Mouse (Mus musculus): ENCODE data around the gene Pm20d1. TPM values are rescaled to one million over a fixed set of nuclear protein-coding genes. Genes with fewer than 3 reads are reported as not detected.

The Pm20d1 gene
- polyA plus RNA-seq, 1 experiment from 2014 or later: 0.82 TPM

- Histone ChIP-seq H3K4me3 (ENCODE audit: low read depth, low read length) (no peak overlapping the region), H3K4me2 (no peak overlapping the region), H3K4me1 (ENCODE audit: control insufficient read depth, insufficient read depth, low read length) (peaks cover 4% of the 10 kb centered on the region; the same call in 1 of the 2 replicates), H3K27ac (ENCODE audit: low read depth, low read length) (no peak overlapping the region), H3K9me3 (ENCODE audit: control insufficient read depth, low read length) (no peaks in the 10 kb centered on the region), H3K9ac (ENCODE audit: low read length) (no peak overlapping the region), H3K36me3 (ENCODE audit: control insufficient read depth, insufficient read depth, low read length) (no peaks in the 10 kb centered on the region), H3K27me3 (ENCODE audit: control insufficient read depth, insufficient read depth, low read length) (0 out of 2 replicates have a peak, but pooled peaks cover 2% of the 10 kb centered on the region)
- no peak for ATAC-seq (ENCODE audit: low FRiP score)
- DNase-seq (ENCODE audit: low spot score, missing footprints): peak; percentile 57
- WGBS: 79% methylated on average over 8 of the region's 8 CpGs
These were observed 25.1 kb downstream of the Pm20d1 start for GRCm38 (mm10) chr1:131822292-131822691.

DNA sequence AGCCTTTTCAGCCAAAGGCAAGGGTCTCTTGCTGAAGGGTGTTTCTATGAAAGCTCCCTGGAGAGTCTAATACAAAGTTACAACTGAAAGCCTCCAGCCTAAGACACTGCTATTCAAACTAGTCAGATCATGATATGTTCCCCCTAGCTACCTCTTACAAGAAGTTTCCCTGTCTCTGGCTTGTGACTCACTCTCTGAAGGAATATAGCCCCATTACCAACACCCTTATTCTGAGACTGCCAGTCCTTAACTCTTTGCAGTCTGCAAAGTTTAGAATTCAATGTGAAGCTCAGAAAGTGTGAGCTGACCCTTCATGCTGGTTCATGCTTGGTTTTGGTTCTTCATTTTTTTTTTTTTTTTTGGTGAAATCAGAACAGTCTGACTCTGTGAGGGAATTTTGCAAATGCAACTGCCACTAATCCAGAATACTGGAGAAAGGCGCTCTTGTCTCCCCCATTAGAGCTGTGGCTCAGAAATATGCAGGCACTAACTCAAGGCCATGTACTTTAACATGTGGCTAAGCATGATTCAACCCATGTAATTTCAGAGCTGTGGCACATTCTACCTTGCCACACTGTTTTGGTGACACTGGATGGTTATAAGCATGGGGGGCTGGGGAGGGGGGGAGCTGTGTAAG, 25.8 kb downstream of the Pm20d1 start:
- Histone ChIP-seq H3K36me3 (ENCODE audit: control insufficient read depth, insufficient read depth, low read length) (no peaks in the 10 kb centered on the region), H3K27me3 (ENCODE audit: control insufficient read depth, insufficient read depth, low read length) (0 out of 2 replicates have a peak, but pooled peaks cover 2% of the 10 kb centered on the region), H3K4me3 (ENCODE audit: low read depth, low read length) (no peak overlapping the region), H3K4me2 (no peak overlapping the region), H3K4me1 (ENCODE audit: control insufficient read depth, insufficient read depth, low read length) (peaks cover 4% of the 10 kb centered on the region; the same call in 1 of the 2 replicates), H3K9me3 (ENCODE audit: control insufficient read depth, low read length) (no peaks in the 10 kb centered on the region), H3K9ac (ENCODE audit: low read length) (no peak overlapping the region), H3K27ac (ENCODE audit: low read depth, low read length) (no peak overlapping the region)
- ATAC-seq (ENCODE audit: low FRiP score) (no peak), DNase-seq (ENCODE audit: low spot score, missing footprints) (peak; percentile 59)
- WGBS: 95% methylated on average over 1 of the region's 1 CpGs

DNA sequence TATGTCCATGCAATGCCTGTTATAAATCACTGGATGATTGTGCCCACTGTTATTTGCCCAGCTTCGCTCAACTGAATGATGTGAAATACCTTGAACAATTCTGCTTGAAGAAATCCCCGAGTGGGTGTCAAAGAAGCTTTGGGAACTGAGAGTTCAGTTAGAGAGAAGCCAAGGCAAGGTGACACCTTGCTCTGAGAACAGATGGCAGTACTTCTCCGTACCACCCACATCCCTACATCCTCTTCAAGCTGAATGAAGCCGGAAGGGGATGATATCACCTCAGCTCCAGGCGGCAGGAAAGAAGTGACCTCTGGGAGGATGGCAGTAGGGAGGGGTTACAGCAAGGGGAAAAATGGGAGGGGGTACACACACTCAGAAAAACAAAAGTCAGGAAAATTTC, 26.4 kb downstream of the Pm20d1 start:
- no peaks in the 10 kb centered on the region for H3K9me3 ChIP-seq (ENCODE audit: control insufficient read depth, low read length)
- H3K36me3 ChIP-seq (ENCODE audit: control insufficient read depth, insufficient read depth, low read length): no peaks in the 10 kb centered on the region
- peak; percentile 19 for DNase-seq (ENCODE audit: low spot score, missing footprints)
- H3K27me3 ChIP-seq (ENCODE audit: control insufficient read depth, insufficient read depth, low read length): 0 out of 2 replicates have a peak, but pooled peaks cover 2% of the 10 kb centered on the region
- no peak for ATAC-seq (ENCODE audit: low FRiP score)
- peaks cover 6% of the 10 kb centered on the region for H3K4me1 ChIP-seq (ENCODE audit: control insufficient read depth, insufficient read depth, low read length)
- WGBS: 70% methylated on average over 5 of the region's 5 CpGs
- H3K4me2 ChIP-seq: no peak overlapping the region
- no peak overlapping the region for H3K4me3 ChIP-seq (ENCODE audit: low read depth, low read length)
- no peak overlapping the region for H3K9ac ChIP-seq (ENCODE audit: low read length)
- H3K27ac ChIP-seq (ENCODE audit: low read depth, low read length): no peak overlapping the region

DNA sequence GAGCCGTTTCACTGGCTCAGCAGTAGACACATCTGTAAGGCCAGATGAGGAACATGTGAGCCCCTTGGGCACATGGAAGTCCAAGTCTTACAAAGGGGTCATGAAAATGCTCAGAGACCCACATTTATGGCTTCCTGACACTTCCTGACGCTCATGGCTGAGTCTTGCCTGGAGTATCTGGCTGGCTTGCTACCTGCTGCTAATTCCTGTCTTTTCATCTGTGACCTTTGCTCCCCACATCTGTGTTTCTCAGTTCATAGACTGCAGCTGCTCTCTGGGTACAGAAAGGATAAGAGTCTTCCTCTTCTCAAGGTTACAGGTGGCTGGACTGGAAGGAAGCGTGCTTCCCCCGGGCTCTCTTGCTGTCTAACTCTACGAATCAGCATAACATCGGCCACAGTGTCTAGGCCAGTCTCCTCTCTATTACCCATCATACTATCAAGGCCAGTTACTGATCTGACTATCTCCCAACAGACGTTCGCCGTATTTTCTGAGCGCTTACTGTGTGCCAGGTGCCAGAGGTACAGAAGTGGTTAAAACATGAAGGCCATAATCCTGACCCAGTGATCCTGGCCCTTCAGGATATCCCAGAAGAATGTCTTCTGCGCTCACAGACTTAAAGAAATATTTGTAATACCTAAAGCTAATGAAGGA, 27.5 kb downstream of the Pm20d1 start:
- Histone ChIP-seq H3K36me3 (ENCODE audit: control insufficient read depth, insufficient read depth, low read length) (no peaks in the 10 kb centered on the region), H3K9me3 (ENCODE audit: control insufficient read depth, low read length) (no peaks in the 10 kb centered on the region), H3K9ac (ENCODE audit: low read length) (no peak overlapping the region), H3K4me3 (ENCODE audit: low read depth, low read length) (no peak overlapping the region), H3K4me2 (no peak overlapping the region), H3K27ac (ENCODE audit: low read depth, low read length) (no peak overlapping the region), H3K4me1 (ENCODE audit: control insufficient read depth, insufficient read depth, low read length) (peaks cover 15% of the 10 kb centered on the region), H3K27me3 (ENCODE audit: control insufficient read depth, insufficient read depth, low read length) (0 out of 2 replicates have a peak, but pooled peaks cover 2% of the 10 kb centered on the region)
- peak; percentile 62 for DNase-seq (ENCODE audit: low spot score, missing footprints)
- WGBS: 86% methylated on average over 11 of the region's 11 CpGs
- ATAC-seq (ENCODE audit: low FRiP score): no peak

- H3K36me3 ChIP-seq (ENCODE audit: control insufficient read depth, insufficient read depth, low read length): no peaks in the 10 kb centered on the region
- H3K9me3 ChIP-seq (ENCODE audit: control insufficient read depth, low read length): no peaks in the 10 kb centered on the region
- 3% methylated on average over 24 of the region's 25 CpGs for whole genome bisulfite sequencing
- peak; percentile 68 for ATAC-seq (ENCODE audit: low FRiP score)
- H3K4me3 ChIP-seq (ENCODE audit: low read depth, low read length): peak within 1 kb of the TSS; percentile 82
- no peak for DNase-seq (ENCODE audit: low spot score, missing footprints)
- 0 out of 2 replicates have a peak, but pooled peaks cover 2% of the 10 kb centered on the region for H3K27me3 ChIP-seq (ENCODE audit: control insufficient read depth, insufficient read depth, low read length)
- peaks cover 17% of the 10 kb centered on the region for H3K4me1 ChIP-seq (ENCODE audit: control insufficient read depth, insufficient read depth, low read length)
- peak within 1 kb of the TSS; percentile 68 for H3K4me2 ChIP-seq
- H3K27ac ChIP-seq (ENCODE audit: low read depth, low read length): peak within 1 kb of the TSS; percentile 48
- peak within 1 kb of the TSS; percentile 90 for H3K9ac ChIP-seq (ENCODE audit: low read length)
These were observed 30.1 kb downstream of the Pm20d1 start, which contains the start of gene Slc41a1 for GRCm38 (mm10) chr1:131827207-131827786. Gene Slc41a1, plus strand, starts transcription at chr1:131827493.

GRCm38 (mm10) chr1:131827787-131828258, 30.6 kb downstream of the Pm20d1 start:
- 0 out of 2 replicates have a peak, but pooled peaks cover 2% of the 10 kb centered on the region for H3K27me3 ChIP-seq (ENCODE audit: control insufficient read depth, insufficient read depth, low read length)
- peak overlapping the region; percentile 90 for H3K9ac ChIP-seq (ENCODE audit: low read length)
- DNase-seq (ENCODE audit: low spot score, missing footprints): peak; percentile 100
- peak; percentile 98 for ATAC-seq (ENCODE audit: low FRiP score)
- no peaks in the 10 kb centered on the region for H3K36me3 ChIP-seq (ENCODE audit: control insufficient read depth, insufficient read depth, low read length)
- H3K4me3 ChIP-seq (ENCODE audit: low read depth, low read length): peak overlapping the region; percentile 82
- H3K27ac ChIP-seq (ENCODE audit: low read depth, low read length): peak overlapping the region; percentile 48
- H3K4me2 ChIP-seq: peak overlapping the region; percentile 68
- no peaks in the 10 kb centered on the region for H3K9me3 ChIP-seq (ENCODE audit: control insufficient read depth, low read length)
- H3K4me1 ChIP-seq (ENCODE audit: control insufficient read depth, insufficient read depth, low read length): peaks cover 17% of the 10 kb centered on the region
- under 1% methylated on average over 36 of the region's 36 CpGs for WGBS

GRCm38 (mm10) chr1:131828297-131829126, 31.3 kb downstream of the Pm20d1 start:
- Histone ChIP-seq H3K4me3 (ENCODE audit: low read depth, low read length) (peak overlapping the region; percentile 82), H3K27ac (ENCODE audit: low read depth, low read length) (peak overlapping the region; percentile 48), H3K9me3 (ENCODE audit: control insufficient read depth, low read length) (no peaks in the 10 kb centered on the region), H3K27me3 (ENCODE audit: control insufficient read depth, insufficient read depth, low read length) (0 out of 2 replicates have a peak, but pooled peaks cover 2% of the 10 kb centered on the region), H3K4me1 (ENCODE audit: control insufficient read depth, insufficient read depth, low read length) (peaks cover 17% of the 10 kb centered on the region), H3K36me3 (ENCODE audit: control insufficient read depth, insufficient read depth, low read length) (no peaks in the 10 kb centered on the region), H3K4me2 (peak overlapping the region; percentile 68), H3K9ac (ENCODE audit: low read length) (peak overlapping the region; percentile 90)
- DNase-seq (ENCODE audit: low spot score, missing footprints) (peak; percentile 97), ATAC-seq (ENCODE audit: low FRiP score) (peak; percentile 77)
- WGBS: 3% methylated on average over 22 of the region's 22 CpGs

DNA sequence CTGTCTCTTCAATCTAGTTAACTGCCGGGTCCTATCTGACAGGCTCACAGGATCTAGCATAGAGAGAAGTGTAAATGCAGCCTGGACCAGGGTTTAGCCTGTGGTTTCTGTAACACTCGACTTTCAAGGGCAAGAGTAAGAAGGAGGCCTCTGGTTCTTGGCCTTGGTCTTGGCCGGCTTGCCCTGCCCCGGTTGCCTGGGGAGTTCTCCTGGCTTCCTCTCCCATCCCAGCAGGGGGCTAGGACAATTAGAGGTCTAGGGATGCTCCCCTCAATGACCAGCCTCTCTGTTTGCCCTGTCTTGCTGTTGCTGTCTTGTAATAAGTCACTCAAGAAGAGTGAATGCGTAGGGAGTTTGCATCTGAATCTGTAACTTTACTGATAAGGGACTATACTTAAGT, 32.1 kb downstream of the Pm20d1 start:
- ATAC-seq (ENCODE audit: low FRiP score) (no peak), DNase-seq (ENCODE audit: low spot score, missing footprints) (no peak)
- Histone ChIP-seq H3K36me3 (ENCODE audit: control insufficient read depth, insufficient read depth, low read length) (no peaks in the 10 kb centered on the region), H3K4me2 (peak overlapping the region; percentile 68), H3K4me3 (ENCODE audit: low read depth, low read length) (peak overlapping the region; percentile 82), H3K9me3 (ENCODE audit: control insufficient read depth, low read length) (no peaks in the 10 kb centered on the region), H3K27ac (ENCODE audit: low read depth, low read length) (no peak overlapping the region), H3K27me3 (ENCODE audit: control insufficient read depth, insufficient read depth, low read length) (0 out of 2 replicates have a peak, but pooled peaks cover 2% of the 10 kb centered on the region), H3K4me1 (ENCODE audit: control insufficient read depth, insufficient read depth, low read length) (peaks cover 17% of the 10 kb centered on the region), H3K9ac (ENCODE audit: low read length) (peak overlapping the region; percentile 47; the same call in 1 of the 2 replicates)
- WGBS: 53% methylated on average over 5 of the region's 5 CpGs

Measured in midbrain, embryonic 11.5 days (tissue).